Mouse (Mus musculus): Measurements from ENCODE around the gene Enpep.
A peak's percentile ranks its signal among the peaks of the same experiment; 100 is the strongest.

The Enpep gene

DNA sequence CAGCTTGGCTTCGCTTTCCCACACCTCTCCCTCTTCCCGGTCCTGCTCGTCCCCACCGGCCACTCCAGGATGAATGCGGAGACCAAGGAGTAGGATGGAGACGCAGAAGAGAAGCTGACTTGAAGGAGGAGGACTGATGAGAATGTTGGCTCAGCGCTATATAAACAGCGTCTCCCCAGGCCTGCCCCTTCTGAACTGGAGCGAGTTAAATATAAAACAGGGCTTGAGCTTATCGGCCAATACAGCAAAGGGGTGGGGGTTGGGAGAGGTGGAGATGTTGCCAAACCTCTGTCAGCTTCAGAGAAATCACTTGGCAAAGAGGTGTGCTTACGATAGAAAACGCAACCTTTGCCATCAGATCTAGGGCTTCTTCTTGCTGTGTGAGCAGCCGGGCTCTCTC is at the start of gene Enpep:
Gene Enpep (minus strand): TSS at position 135 of the 400 bp plus-strand sequence.
- no peak for DNase-seq (ENCODE audit: low read depth, low spot score)

DNA sequence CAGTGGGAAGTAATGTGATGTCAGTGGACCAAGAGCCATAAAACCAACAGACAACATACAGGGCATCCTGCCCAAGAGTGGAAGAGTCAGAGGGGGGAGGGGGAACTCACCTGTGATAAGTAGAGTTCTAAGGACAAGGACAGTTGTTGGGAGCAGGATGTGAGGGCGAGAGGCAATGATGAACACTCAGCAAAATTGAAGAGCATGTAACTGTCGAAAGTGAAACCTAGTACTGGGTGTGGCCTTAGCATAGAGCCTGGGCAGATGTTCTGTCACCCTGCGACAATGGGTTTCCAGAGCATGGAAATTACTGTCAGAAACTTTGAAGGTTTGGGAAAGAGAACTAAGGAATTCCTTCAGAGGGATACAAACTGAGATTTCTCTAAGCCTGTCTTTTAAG is 46.6 kb upstream of the Enpep start:
- DNase-seq (ENCODE audit: low read depth, low spot score): no peak

DNA sequence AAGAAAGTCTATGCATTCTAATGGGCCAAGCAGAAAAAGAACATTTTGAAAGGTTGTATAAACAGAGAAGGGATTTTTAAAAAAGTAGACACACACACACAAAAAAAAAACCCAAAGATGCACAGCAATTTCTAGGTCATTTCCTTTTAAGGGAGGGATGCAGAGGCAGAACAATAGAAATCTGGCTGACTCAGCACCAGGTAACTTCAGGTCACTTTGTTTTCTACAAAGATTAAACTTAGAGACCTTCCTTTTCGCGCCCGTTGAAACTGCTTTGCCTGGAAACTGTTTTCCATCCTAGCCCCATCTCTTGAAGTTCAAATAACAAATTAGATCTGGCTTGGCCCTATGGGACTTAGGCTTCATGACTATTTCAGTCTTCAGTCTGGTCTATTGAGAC is 42.6 kb upstream of the Enpep start:
- DNase-seq (ENCODE audit: low read depth, low spot score): no peak

DNA sequence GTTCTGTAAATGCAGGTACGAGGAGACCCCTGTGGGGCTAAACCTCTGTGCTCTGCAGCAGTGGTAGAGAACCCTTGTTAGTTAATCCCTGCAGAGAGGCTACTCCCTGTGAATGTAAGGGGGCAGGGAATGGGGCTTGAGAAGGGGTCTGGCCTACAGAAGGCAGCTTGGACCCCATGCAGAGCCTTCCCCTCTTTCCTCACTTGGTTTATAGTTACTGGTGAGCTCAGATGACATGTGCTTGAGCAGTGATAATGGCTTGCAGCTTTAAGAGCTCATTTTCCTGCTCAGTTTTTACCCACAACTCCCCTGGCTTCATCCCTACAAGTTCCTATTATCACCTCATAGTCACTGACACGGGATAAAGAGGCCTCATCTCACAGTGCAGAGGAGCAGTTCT is 40.6 kb upstream of the Enpep start:
- DNase-seq (ENCODE audit: low read depth, low spot score): no peak

DNA sequence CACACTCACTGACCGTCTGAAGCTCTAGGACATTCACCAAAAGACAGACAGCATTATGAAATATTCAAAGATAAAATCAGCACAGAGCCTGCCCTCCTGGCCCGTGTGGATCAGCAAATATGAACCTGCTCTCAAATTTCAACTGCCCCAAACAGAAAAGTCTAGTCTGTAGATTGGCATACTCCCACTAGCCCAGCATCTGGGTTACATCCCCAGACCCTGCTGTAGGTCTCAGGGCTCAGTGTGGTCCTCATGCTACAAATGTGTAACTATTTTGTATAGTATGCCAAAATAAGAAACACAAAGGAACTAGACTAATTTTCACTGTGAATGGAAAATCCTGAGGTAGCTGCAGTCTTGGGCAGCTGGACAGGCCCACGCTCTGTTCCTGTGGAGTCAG is 37.0 kb upstream of the Enpep start:
- no peak for DNase-seq (ENCODE audit: low read depth, low spot score)

DNA sequence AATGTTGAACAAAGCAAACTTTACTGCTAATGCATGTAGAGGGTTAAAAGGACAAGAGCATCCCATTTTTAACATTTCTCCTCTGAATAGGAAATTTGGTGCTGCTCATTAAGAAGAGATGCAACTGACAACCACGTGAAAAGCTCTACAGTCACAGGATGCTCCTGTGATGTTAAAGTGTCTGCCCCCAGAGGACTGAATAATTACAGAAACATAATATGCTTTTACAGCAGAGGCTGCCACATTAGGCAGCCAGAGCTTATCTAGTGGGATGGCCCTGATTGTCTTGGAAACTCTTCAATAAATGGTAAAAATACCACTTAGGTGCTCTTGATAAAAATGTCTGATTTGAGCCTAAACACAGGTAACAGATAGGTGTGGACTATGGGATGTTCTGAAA is 33.4 kb upstream of the Enpep start:
- no peak for DNase-seq (ENCODE audit: low read depth, low spot score)

DNA sequence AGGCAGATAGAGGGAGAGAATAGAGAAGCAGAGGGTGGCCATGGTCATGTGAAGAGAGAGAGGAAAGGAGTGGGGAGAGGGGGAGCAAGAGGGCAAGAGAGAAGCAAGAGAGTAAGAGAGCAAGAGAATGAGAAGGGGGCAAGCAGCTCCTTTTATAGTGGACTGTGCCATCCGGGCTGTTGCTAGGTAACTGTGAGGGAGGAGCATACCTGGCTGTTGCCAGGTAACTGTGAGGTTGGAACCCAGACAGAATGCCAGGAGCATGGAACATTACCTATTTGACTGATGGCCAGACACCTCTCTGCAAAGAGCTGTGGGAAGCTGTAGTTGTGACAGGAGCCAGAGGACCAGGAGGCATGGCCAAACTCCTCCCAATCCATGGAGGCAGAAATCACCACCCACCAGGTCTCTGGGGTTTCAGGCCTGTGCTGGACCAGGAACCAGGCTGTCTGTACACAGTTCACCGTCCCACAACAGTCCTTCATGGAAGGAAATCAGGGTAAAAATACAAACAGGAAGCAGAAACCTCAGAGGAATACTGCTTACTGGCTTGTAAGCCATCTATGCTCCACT is 32.4 kb upstream of the Enpep start:
- DNase-seq (ENCODE audit: low read depth, low spot score): no peak

DNA sequence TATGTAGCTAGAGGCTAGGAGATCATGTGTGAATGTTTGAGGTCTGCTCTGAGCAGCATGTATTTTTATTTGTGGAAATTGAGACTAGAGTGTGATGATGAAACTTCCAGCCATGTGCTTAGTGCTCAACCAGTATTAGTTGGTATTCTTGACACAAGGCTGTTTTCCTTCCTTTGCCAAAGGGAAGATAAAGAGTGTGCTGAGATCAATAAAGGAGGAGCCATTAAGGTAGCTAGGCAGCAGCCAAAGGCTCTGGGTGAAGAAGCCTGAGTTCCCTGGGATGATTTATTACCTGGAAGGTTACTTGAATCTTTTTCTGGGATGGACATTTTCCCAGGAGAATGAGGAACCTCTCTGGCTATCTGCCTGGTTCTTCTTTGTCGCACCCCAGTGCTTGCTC is 30.9 kb upstream of the Enpep start:
- no peak for DNase-seq (ENCODE audit: low read depth, low spot score)

DNA sequence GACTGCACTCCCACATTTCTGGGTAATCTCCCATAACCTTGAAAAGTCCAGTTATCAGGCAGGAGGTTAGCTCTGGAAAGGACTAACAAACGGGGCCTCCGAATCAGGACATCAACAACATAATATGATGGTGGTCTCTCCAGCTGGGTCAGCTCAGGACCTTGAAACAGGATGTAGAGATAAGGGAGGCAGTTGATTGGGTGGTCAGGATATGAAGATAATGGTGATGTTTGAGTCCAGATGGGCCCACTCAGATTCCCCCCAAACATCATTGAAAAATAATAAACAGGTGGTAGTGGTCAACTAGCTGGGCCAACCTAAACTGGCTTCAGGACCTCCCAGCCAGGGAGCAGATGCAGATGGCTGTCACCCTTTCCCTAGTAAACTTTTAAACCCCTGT is 25.6 kb upstream of the Enpep start:
- no peak for DNase-seq (ENCODE audit: low read depth, low spot score)

DNA sequence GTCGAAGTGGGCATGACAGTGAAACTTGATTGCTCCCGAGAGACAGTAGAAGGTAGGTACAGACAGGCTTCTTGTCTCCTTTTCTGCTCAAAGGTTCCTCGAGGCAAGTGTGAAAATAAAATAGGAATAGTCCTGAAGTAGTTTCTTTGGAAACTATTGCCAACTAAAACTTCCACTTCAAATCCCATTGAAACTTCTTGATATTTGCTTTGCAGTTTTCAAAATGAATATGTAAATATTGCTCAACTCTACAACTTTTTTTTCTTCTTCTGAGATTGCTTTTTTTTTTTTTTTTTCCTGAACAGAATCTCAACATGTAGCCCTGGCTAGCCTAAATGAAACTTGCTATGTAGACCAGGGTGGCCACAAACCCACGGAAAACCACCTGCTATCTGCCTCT is 21.4 kb upstream of the Enpep start:
- no peak for DNase-seq (ENCODE audit: low read depth, low spot score)

DNA sequence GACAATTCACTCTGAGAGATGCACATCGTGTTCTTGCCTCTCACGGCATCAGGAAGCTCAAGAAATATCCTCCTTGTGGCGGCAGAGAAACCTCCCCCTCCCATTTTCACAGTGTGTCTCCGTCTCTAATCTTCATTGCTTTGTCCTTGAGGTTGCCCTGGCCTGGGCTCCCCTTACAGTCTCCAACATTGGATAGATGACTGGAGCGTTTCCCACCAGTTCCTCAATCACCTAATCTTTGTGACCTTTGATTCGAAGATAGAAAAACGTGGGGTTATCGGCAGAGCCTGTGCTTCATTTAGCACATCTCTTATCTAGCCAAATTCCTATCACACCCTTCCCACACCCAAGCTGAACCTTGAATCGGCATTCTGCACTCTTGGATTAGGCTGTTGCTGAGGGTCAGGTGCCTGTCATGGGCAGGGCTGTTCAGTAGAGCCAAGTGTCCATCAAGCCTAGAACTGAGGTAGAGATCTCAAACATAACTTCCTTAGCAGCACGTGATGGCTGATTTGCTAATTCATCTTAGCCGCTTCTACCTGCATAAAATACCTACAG is 18.9 kb upstream of the Enpep start:
- no peak for DNase-seq (ENCODE audit: low read depth, low spot score)

DNA sequence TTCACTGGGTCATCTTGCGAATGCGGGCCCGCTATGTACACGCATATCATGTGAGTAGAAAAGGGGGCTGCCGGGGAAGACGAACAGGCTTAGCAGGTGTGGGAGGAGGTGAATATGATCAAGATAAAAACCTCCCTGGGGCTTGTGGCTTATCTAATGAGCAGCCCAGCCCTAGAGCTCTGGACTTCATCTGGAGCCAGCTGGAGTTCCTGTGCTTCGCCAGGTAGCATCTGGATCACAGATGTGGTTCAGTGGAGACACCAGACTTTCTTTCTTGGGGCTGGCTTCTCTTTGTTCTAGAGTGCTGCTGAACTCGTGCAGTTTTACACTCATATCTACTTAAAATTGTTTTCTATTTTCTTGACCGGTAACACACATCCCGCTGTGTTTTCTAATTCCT is 14.8 kb upstream of the Enpep start:
- DNase-seq (ENCODE audit: low read depth, low spot score): peak; percentile 69

DNA sequence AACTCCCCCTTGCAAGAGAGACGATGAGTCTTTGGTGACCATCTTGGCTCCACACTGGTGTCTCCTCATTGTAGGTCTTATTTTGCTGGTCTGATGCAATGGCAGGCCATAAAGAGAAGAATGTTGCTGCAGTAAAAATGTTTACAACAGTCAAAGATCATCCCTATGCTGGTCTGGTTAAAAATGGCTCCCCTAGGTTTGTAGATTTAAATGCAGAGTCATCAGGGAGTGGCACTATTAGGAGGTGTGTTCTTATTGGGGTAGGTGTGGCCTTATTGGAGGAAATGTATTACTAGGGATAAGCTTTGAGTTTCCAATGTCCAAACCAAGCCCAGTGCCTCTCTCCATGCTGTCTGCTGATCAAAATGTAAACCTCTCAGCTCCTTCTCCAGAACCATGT is 10.2 kb upstream of the Enpep start:
- DNase-seq (ENCODE audit: low read depth, low spot score): no peak

DNA sequence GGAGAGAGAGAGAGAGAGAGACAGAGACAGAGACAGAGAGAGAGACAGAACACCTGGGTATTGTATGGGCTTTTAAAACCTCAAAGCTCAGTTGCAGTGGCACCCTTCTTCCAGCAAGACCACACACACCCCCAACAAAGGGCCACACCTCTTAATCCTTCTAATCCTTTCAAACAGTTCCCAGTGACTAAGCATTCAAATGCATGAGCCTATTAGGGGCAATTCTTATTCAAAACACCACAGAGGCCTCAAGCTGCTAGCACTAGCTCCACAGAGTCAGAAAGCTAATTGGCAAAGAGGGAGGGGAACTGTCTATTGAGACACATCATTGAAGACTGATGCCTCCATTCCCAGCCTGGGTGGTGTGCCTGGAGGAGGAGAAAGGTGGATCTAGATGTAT is 8.5 kb upstream of the Enpep start:
- no peak for DNase-seq (ENCODE audit: low read depth, low spot score)

DNA sequence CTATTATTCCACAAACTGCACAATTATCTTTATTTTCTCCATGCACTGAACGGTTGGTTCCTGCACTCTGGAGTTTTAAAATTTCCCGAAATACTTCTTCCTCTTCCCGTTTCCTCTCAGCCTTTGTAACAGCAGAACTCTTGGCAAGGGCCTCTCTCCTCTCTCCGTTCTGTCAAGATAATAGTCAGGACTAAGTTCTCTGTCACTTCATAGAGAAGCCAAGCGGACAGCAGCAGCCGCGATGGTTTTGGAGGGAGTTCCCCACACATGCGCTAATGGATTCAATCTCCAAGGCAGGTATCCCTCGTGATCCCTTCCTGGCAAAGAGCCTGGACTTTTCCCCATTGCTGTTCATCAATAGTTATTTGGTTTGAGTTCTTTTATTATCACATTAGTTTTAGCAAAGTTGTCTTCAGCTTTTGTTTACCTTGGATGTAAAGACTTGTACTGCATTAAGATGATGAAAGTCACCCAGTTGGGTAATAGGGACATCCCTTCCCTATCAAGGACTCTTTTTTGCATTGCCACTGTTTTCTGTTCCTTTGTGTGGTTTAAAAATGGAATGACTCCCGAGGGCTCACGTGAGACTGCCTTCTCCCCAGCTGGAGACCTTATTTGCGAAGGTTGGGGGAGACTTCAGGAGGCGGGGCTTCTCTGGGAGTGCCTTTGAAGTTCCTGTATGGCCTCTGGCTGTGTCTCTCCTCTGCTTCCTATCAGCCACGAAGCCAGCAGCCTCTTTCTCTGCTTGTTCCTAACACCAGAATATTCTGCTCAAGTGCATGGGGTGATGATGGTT is 6.0 kb upstream of the Enpep start:
- DNase-seq (ENCODE audit: low read depth, low spot score): no peak

DNA sequence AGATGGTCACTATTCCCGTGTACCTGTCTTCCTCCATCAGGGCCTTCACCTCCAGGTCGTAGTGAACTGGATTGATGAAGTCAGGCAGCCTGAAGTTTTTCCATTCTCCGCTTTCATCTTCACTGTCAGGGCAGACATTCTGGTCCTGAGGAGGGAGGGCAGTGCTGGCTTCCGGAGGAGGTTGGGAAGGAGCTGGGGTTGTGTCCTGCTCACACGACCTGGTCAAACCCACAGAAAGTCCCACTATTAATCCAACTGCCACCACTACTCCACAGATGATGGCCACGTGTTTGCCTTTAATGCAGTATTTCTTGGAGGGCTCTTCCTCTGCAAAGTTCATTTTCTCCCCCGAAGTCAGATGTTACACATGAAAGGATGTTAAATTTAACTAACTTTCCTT is 378 bp downstream of the Enpep start:
- no peak for DNase-seq (ENCODE audit: low read depth, low spot score)

DNA sequence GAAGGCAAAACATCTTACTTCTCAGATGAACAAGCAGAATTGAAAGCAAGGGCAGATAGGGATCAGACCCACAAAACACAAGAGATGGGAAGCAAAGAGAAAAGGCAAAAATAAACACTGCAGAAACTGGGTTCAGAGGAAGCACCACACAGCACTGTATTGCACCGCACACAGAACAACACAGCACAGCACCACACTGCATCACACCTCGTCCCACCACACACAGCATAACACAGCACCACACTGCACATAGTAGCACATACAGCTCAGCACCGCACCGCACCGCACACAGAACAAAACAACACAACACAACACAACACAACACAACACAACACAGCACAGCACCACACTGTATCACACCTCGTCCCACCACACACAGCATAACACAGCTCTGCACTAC is 1.1 kb downstream of the Enpep start:
- DNase-seq (ENCODE audit: low read depth, low spot score): no peak

DNA sequence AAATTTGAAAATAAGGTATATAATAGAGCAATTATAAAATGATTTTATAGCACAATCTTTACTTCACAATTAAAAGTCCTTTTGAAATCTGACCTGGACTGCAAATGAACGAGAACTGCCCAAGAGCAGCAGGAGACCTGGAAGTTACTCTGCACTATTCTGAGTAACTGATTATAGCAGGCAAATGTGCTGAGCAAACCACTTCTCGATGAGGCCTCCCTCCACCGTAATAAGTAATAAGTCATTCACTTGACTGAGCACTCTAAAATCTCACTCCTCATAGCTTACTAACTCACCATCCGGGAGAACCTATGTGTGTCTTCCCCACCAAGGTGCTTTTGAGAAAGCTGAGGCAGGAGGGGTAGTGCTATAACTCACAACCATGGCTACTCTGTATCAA is 4.5 kb downstream of the Enpep start:
- DNase-seq (ENCODE audit: low read depth, low spot score): no peak

DNA sequence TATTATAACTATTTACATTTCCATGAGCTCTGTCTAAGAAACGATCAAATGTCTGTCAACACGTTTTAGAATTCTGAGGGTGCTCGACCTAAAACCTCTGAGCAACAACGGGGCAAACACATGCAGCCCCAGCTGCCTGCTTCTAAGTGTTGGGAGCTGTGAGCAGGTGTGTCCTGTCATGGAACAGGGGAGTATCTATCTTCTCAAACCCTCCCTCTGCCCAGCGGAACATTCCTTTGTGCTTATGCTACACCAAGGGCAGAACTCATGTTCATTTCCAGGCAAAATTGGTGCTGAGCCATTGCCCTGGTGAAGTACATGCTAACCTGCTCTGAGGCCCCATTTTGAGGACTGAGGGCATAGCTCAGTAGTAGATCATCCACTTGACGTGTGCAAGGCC is 10.9 kb downstream of the Enpep start:
- peak; percentile 20 for DNase-seq (ENCODE audit: low read depth, low spot score)

DNA sequence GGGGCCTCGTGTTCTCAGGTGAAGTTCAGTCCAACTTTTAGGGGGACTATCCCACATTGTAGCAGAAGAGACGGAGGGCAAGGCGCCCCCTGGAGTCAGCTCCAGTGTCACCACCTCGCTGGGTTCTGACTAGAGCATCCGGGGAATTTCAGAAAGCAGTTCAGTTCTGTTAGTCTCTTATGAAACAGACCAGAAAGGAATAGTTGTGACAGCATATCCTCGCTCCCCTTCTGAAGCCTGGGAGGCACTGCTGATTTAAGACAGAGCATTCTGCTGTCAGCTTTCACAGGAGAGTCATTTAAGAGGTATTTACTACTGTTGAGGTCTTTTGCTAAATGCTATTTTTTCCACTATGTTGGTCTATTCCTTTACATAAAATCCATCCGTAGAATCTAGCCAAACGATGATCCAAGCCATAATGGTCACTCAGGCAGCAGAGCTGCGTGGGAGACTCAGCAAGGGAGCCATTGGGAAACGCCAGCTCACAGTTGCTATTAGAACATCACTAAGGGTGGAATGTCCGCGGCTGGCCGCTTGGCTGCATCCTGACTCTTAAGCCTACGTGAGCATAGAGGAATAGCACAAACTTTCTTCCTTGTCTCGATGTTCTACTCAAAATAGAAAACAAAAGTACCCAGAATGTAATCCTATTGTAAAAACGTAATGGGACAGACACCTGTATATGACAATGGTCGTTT is 15.3 kb downstream of the Enpep start:
- no peak for DNase-seq (ENCODE audit: low read depth, low spot score)

DNA sequence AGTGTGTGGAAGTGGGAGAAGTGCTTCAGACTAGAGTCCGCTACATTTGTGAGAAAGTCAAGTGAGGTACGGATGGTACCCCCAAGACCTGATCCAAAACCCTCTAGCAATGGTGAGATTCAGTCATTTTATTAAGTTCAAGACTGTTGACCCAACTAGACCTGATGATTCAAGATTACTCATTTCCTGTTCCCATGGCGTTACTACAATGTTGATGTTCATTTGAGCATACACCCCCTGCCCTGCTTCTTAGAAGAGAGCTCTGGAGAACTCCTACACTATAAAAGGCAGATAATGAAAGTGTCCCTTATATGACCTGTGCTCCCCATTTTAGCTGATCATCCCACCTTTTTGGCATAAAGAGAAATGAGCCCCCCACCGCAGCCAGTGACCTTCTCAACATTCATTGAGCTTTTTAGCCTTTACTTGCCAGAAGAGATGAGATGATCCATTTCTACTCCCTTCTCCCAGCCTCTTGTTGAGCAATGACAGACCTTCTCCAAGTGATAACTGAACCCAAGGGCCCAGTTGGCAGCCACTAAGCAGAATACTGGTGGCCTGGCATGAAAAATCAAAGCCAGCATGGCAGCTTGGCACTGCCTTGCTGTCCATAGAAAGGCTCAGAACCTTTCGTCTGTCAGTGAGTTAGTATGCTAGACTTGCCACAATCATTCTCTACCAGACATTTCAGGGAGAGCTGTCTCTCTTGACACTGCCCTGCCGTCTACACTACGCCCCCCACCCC is 18.7 kb downstream of the Enpep start:
- no peak for DNase-seq (ENCODE audit: low read depth, low spot score)

DNA sequence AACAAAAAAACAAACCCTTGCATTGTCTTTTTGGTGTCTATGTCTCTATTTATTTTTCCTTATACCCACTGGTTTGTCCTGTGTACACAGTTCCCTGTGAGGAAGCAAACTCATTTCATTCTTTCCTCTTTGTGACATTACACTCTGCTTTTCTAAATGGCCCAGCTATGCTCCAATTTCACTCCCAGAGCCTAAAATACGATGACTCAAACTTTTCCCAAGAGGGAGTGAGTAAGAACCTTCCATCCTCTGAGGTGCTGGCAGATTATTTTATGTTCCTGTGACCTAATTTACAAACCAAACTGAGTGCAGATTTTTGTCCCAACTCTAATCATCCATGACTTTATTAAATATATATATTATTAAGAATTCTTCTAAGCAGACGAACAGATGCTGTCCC is 19.3 kb downstream of the Enpep start:
- DNase-seq (ENCODE audit: low read depth, low spot score): no peak

All from forelimb bud, embryonic 11.5 days (tissue).